Mouse (Mus musculus) megakaryocyte-erythroid progenitor cell, adult 5-6 weeks (primary cell): ENCODE measurements around the gene Vmn2r60. TPM values are rescaled to one million over a fixed set of nuclear protein-coding genes. Genes with fewer than 3 reads are reported as not detected.
A peak's percentile ranks its signal among the peaks of the same experiment; 100 is the strongest.

Experiments used
- ATAC-seq: replicated peaks from 2 replicates; pipeline ENCODE4 v1.8.0; 2016; ENCODE audit warnings: mild to moderate bottlenecking, inconsistent platforms; ENCODE audit not compliant: severe bottlenecking, poor library complexity, low FRiP score, low TSS enrichment
- total RNA-seq, 2 experiments: library from RNA; stranded (forward) in 1 of 2; stranded (reverse) in 1 of 2; fragments of 200-1000, 215-1000 nt in 1 of 2; fragments of >200 nt in 1 of 2; fragmentation: Nextera tagmentation in 1 of 2; gene quantifications; 2 replicates each; pipeline ENCODE4 v1.2.3; 2014 to 2017

Gene Vmn2r60
- total RNA-seq (2014; fragmentation: Nextera tagmentation) (not detected in 2 replicates), total RNA-seq (2017) (not detected in 2 replicates)

- no peak for ATAC-seq
Measured at GRCm38 (mm10) chr7:42107470-42107869, at the start of gene Vmn2r60. Vmn2r60 (plus strand) TSS chr7:42107770.

DNA sequence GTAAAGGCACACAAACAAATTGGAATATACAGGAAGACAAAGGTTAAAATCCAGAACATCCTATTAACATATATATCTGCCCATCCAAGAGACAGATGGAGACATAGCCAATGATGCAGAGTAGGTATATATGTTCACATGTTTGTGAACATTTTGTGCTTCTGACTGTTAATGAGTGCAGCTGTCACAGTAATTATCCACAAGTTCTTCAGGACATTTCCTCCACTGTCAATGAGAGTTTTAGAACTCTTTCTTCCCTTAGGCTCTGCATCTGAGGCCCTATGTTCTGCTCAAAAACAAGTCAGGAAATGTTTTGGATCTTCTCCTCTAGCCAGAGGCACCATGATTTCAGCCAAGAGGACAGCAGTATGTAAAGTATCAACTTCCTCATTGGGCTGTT, 48.6 kb upstream of the Vmn2r60 start, which contains the start of gene Vmn2r59:
Gene Vmn2r59 (minus strand): TSS at position 101 of the 400 bp plus-strand sequence.
- no peak for ATAC-seq

DNA sequence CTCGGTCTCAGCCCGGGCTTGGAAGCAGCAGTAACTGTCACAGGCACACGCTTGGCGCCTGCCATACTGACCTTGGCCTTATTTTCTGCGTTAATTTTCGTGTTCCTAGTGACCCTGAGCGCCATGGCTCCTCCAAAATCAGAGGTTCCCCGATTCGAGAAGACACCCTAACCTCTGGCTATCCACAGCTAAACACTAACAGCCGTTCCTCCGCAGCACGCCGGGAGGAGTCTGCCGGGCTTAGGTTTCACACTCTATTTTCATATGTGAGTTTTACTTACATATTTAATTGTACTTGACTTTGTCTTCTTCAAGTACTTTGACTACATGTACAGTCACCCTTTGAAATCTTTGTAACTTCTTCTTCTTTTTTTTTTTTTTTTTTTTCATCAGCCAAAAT, 509 bp upstream of the Vmn2r60 start:
- ATAC-seq = peak; percentile 63; the same call in 1 of the 2 replicates

Other genes with a start within 250 kb of the Vmn2r60 start
- gene Vmn2r58, start 235.1 kb upstream of the Vmn2r60 start, total RNA-seq (2014; fragmentation: Nextera tagmentation) = not detected in 2 replicates
- not detected in 2 replicates for gene Vmn2r58, start 235.1 kb upstream of the Vmn2r60 start, total RNA-seq (2017)
- gene Vmn2r59, start 48.7 kb upstream of the Vmn2r60 start, total RNA-seq (2014; fragmentation: Nextera tagmentation) = not detected in 2 replicates
- gene Vmn2r59, start 48.7 kb upstream of the Vmn2r60 start, total RNA-seq (2017) = not detected in 2 replicates
- not detected in 2 replicates for gene Vmn2r61, start 152.3 kb downstream of the Vmn2r60 start, total RNA-seq (2014; fragmentation: Nextera tagmentation)
- not detected in 2 replicates for gene Vmn2r61, start 152.3 kb downstream of the Vmn2r60 start, total RNA-seq (2017)